Mouse (Mus musculus): ENCODE measurements around the gene Herc3.

The Herc3 gene

GRCm38 (mm10) chr6:58916498-58916897 is 85.2 kb downstream of the Herc3 start:
- DNase-seq (ENCODE audit: extremely low read depth, low read depth), result peak; percentile 56

GRCm38 (mm10) chr6:58920735-58921134 is 89.5 kb downstream of the Herc3 start:
- DNase-seq (ENCODE audit: extremely low read depth, low read depth), result no peak

GRCm38 (mm10) chr6:58921623-58922022 is 90.4 kb downstream of the Herc3 start:
- no peak for DNase-seq (ENCODE audit: extremely low read depth, low read depth)

- DNase-seq (ENCODE audit: extremely low read depth, low read depth), result no peak
Measured at GRCm38 (mm10) chr6:58922511-58922910, 91.2 kb downstream of the Herc3 start.

GRCm38 (mm10) chr6:58927881-58928280 is 96.6 kb downstream of the Herc3 start:
- DNase-seq (ENCODE audit: extremely low read depth, low read depth), result no peak

- DNase-seq (ENCODE audit: extremely low read depth, low read depth), result no peak
Measured at GRCm38 (mm10) chr6:58929911-58930431, 98.7 kb downstream of the Herc3 start.

- DNase-seq (ENCODE audit: extremely low read depth, low read depth), result no peak
Measured at GRCm38 (mm10) chr6:58931149-58931548, 99.9 kb downstream of the Herc3 start.

GRCm38 (mm10) chr6:58932515-58933188 is 101.4 kb downstream of the Herc3 start:
- DNase-seq (ENCODE audit: extremely low read depth, low read depth), result no peak

- DNase-seq (ENCODE audit: extremely low read depth, low read depth), result no peak
Measured at GRCm38 (mm10) chr6:58933189-58933913, 102.1 kb downstream of the Herc3 start.

- DNase-seq (ENCODE audit: extremely low read depth, low read depth), result no peak
Measured at GRCm38 (mm10) chr6:58934144-58934543, 102.9 kb downstream of the Herc3 start.

GRCm38 (mm10) chr6:58937726-58938125 is 106.5 kb downstream of the Herc3 start:
- DNase-seq (ENCODE audit: extremely low read depth, low read depth), result no peak

GRCm38 (mm10) chr6:58942276-58942675 is 111.0 kb downstream of the Herc3 start:
- DNase-seq (ENCODE audit: extremely low read depth, low read depth), result no peak

- DNase-seq (ENCODE audit: extremely low read depth, low read depth), result peak; percentile 17
Measured at GRCm38 (mm10) chr6:58943958-58944357, 112.7 kb downstream of the Herc3 start.

- DNase-seq (ENCODE audit: extremely low read depth, low read depth), result no peak
Measured at GRCm38 (mm10) chr6:58946246-58946645, 115.0 kb downstream of the Herc3 start.

GRCm38 (mm10) chr6:58946840-58947239 is 115.6 kb downstream of the Herc3 start:
- no peak for DNase-seq (ENCODE audit: extremely low read depth, low read depth)

GRCm38 (mm10) chr6:58950410-58950809 is 119.1 kb downstream of the Herc3 start:
- DNase-seq (ENCODE audit: extremely low read depth, low read depth), result no peak

- no peak for DNase-seq (ENCODE audit: extremely low read depth, low read depth)
Measured at GRCm38 (mm10) chr6:58951128-58951992, 120.1 kb downstream of the Herc3 start.

GRCm38 (mm10) chr6:58960523-58960922 is 129.3 kb downstream of the Herc3 start:
- DNase-seq (ENCODE audit: extremely low read depth, low read depth), result no peak

- no peak for DNase-seq (ENCODE audit: extremely low read depth, low read depth)
Measured at GRCm38 (mm10) chr6:58962691-58963090, 131.4 kb downstream of the Herc3 start.

- DNase-seq (ENCODE audit: extremely low read depth, low read depth), result no peak
Measured at GRCm38 (mm10) chr6:58964091-58964490, 132.8 kb downstream of the Herc3 start.

GRCm38 (mm10) chr6:58964565-58964964 is 133.3 kb downstream of the Herc3 start:
- no peak for DNase-seq (ENCODE audit: extremely low read depth, low read depth)

Data from MEL-GATA-1-ER (cell line).